Mouse (Mus musculus) embryonic facial prominence, embryonic 14.5 days (tissue): Measurements from ENCODE around the gene Baz2b. TPM values are rescaled to one million over a fixed set of nuclear protein-coding genes. Genes with fewer than 3 reads are reported as not detected.
A peak's percentile ranks its signal among the peaks of the same experiment; 100 is the strongest.

Source experiments
- ATAC-seq: fragments of 200-750 bp; cut with Nextera tagmentation; 2 replicates; pipeline ENCODE4 v1.8.0; 2017; ENCODE audit warnings: low read depth, moderate number of reproducible peaks, moderate TSS enrichment
- DNase-seq: peaks from one replicate; pipeline ENCODE4 v3.0.0-alpha.2; 2015; ENCODE audit warnings: low spot score
- H3K27ac ChIP-seq: fragments of 300-500 bp; sonication (generic); replicated peaks from 2 replicates; pipeline ENCODE4 v1.5.1; 2014; ENCODE audit warnings: low read depth, mild to moderate bottlenecking, low read length, moderate library complexity
- H3K27me3 ChIP-seq: fragments of 300-500 bp; sonication (generic); replicated peaks from 2 replicates; pipeline ENCODE4 v1.6.1; 2014; ENCODE audit warnings: low read length; ENCODE audit not compliant: control insufficient read depth, insufficient read depth
- H3K36me3 ChIP-seq: fragments of 300-500 bp; sonication (generic); 2 replicates; pipeline ENCODE4 v1.6.1; 2014; ENCODE audit warnings: low read length, mixed read lengths; ENCODE audit not compliant: control insufficient read depth, insufficient read depth
- H3K4me1 ChIP-seq: fragments of 300-500 bp; sonication (generic); 2 replicates; pipeline ENCODE4 v1.6.1; 2014; ENCODE audit warnings: antibody characterized with exemption, low read length; ENCODE audit not compliant: control insufficient read depth, insufficient read depth
- H3K4me2 ChIP-seq: fragments of 300-500 bp; sonication (generic); 2 replicates; pipeline ENCODE4 v1.6.1; 2014; ENCODE audit warnings: low read depth, mild to moderate bottlenecking, low read length, moderate library complexity, mixed read lengths
- H3K4me3 ChIP-seq: fragments of 300-500 bp; sonication (generic); 2 replicates; pipeline ENCODE4 v1.5.1; 2014; ENCODE audit warnings: low read depth, mild to moderate bottlenecking, low read length
- H3K9ac ChIP-seq: fragments of 300-500 bp; sonication (generic); 2 replicates; pipeline ENCODE4 v1.6.1; 2014; ENCODE audit warnings: low read depth, mild to moderate bottlenecking, low read length, moderate library complexity, mixed read lengths
- H3K9me3 ChIP-seq: fragments of 300-500 bp; sonication (generic); 2 replicates; pipeline ENCODE4 v1.6.1; 2016; ENCODE audit warnings: low read length; ENCODE audit not compliant: control insufficient read depth
- WGBS: fragments of 180-500 bp; shearing (Covaris S2); extraction: QIAGEN DNeasy Blood & Tissue Kit; methylation state at CpG from one replicate; pipeline ENCODE4 v1.1.7; 2014; 5-methylcytosine and 5-hydroxymethylcytosine counted together
- polyA plus RNA-seq: library from polyadenylated mRNA; unstranded; fragments of >200 nt; fragmentation: Nextera tagmentation; extraction: Ambion mirVana; gene quantifications from 2 replicates; pipeline ENCODE4 v1.2.1, GENCODE M21; 2014

Gene Baz2b
- polyA plus RNA-seq, 1 experiment from 2014 or later, result 44.1 TPM

DNA sequence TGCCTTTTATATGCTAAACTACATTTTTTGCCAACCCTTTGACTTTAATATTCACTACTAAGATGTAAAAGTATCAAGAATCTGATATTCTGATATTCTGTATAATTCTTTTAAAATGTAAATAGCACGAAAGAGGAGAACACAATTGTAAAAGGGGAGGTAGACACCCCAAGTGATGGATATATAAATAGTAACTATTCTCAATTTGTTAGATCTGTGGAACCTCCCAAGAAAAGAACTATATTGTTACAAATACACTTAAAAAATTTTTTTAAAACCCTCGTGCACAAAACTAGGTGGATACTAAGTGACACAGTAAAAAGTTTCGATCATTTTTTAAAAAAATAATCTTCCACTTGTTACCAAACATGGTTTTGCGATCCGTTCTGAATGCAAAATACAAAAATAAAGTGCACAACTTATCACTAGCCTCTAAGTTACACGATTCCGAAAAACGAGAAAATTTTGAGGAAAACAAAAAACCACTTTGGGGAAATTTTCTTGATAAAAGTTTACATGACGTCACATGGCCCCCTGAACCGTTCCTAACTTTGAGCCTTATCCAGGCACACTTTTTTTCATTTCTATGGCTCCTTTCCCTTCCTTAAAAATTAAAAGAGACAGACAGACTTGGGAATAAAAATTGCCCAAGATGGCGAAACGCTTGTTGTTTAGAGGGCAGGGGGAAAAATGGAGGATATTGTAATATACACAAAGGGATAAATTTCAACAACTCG is 85.6 kb downstream of the Baz2b start:
- peaks cover 23% of the 10 kb centered on the region for H3K4me1 ChIP-seq
- H3K9me3 ChIP-seq, result no peaks in the 10 kb centered on the region
- no peaks in the 10 kb centered on the region for H3K27me3 ChIP-seq
- WGBS, result 4% methylated on average over 13 of the region's 13 CpGs
- DNase-seq (no peak), ATAC-seq (no peak)
- H3K36me3 ChIP-seq, result no peaks in the 10 kb centered on the region
- peak overlapping the region; percentile 100 for H3K27ac ChIP-seq
- H3K4me3 ChIP-seq, result peak overlapping the region; percentile 86
- H3K9ac ChIP-seq, result peak overlapping the region; percentile 100
- H3K4me2 ChIP-seq, result peak overlapping the region; percentile 68

DNA sequence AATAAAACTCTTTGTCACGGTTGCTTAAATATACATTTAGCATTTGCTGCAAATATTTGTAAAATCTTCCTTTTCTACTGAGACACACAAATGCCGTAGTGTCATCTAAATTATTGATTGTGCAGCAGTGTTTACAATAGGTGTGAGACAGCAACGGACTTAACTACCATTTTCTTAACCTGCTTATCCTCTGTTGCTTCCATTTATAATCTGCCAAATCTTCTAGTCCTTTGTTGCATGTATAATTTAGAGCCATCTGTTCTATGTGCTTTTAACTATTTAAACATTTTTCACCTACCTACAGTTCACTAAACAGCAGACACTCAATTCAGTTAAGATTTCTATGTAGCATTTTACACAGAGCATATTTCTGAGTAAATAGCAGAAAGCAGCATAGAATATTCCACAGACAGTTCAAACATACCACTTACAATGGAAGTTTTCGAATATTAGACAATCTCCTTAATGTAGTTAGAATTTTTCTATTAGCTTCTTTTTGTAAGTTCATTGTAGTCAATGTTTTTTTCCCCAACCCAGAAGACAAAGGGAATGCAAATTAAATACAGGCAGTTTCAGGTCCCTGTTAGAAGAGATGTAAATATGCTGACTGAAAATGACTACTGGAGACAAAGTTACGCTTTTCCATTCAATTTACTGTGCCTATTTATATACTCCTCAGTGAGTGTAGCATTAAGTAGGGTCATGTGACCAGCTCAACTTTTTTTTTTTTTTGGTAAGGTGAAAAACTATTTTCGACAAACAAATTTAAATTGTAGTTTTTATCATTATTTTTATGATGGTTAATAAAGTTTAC is 86.4 kb downstream of the Baz2b start:
- Histone ChIP-seq H3K9ac (0 out of 2 replicates have a peak overlapping the region, but pooled peaks have one; percentile 30), H3K27me3 (no peaks in the 10 kb centered on the region), H3K4me3 (peak overlapping the region; percentile 18), H3K9me3 (no peaks in the 10 kb centered on the region), H3K4me1 (peaks cover 29% of the 10 kb centered on the region), H3K36me3 (no peaks in the 10 kb centered on the region), H3K27ac (0 out of 2 replicates have a peak overlapping the region, but pooled peaks have one; percentile 21), H3K4me2 (peak overlapping the region; percentile 49)
- ATAC-seq (no peak), DNase-seq (no peak)
- 47% methylated on average over 6 of the region's 6 CpGs for WGBS

DNA sequence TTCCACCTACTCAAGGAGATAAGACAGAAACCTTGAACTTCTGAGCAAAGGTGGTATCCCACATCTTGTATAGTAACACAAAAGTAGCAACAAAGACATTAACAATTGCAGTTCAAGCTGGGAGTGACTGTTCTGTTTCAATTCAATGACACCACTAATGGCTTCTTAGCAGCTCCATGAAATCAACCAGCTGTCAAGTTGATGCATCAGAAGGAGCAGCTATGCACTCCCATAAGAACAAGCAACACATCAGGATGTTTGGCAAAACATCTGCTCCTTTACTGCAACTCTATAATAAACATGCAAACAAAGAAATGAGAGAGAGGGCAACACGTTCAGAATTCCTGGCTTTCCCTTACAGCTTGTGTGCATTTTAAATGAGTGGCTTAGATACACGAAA is 87.5 kb downstream of the Baz2b start:
- H3K9me3 ChIP-seq, result no peaks in the 10 kb centered on the region
- H3K9ac ChIP-seq, result no peak overlapping the region
- H3K27ac ChIP-seq, result no peak overlapping the region
- ATAC-seq, result no peak
- peak overlapping the region; percentile 49; the same call in 1 of the 2 replicates for H3K4me2 ChIP-seq
- no peak overlapping the region for H3K4me3 ChIP-seq
- H3K36me3 ChIP-seq, result no peaks in the 10 kb centered on the region
- WGBS, result 55% methylated on average over 2 of the region's 2 CpGs
- H3K27me3 ChIP-seq, result no peaks in the 10 kb centered on the region
- H3K4me1 ChIP-seq, result peaks cover 29% of the 10 kb centered on the region
- DNase-seq, result no peak

DNA sequence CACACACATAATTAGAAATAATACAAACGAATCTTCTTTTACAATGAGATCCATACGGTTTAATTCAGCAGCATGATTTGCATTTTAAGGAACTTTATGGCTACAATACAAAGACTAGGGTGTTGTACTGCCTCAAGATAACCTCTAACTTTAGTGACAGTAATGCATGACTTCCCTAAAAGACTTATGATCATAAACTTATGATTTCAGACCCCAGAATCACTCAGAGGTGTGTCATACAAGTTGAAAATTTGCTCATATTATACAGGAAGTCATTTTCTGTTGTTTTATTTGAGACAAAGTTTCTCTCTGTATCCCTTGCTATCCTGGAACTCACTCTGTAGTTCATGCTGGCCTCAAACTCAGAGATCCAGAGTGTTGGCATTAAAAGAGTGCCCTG is 89.0 kb downstream of the Baz2b start:
- no peaks in the 10 kb centered on the region for H3K27me3 ChIP-seq
- 55% methylated on average over 2 of the region's 2 CpGs for whole genome bisulfite sequencing

DNA sequence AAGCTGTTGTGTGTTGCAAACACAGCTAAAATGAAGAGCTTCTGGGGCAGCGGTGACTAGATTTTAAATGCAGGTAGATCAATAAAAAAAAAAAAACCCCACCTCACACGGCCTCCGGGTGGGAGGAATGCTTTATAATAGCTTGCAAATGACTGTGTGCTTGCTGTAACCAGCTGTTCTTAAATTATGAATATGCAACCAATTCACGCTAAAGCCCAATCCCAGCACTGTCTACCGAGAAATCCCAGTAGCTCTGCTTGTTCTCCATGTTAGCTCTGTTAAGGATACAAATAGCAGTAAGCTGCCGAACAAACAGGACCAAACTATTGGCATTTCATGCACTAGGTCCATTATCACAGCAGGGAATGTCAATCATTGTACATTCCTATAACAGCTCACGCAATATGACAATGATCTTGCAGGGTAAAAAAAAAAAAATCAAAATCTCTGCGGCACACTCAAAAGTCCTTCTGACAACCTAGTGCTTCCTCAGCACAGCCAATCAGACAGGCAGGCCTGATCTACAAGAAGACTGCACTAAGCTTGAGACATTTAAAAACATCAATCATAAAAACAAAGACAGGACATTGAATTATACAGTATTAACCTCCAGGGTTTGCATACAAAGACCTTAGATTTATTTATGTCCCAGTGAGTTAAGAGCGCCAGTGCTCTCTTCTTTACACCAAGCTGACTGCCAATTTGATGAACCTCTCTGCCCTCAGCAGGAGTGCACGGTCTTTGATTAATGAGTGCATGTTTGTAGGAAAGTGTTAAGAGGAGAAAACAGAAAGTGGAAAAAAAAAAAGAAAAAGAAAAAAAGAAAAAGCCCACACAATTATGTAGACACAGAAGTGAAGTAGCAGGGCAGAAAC is 90.7 kb downstream of the Baz2b start:
- H3K27ac ChIP-seq, result 0 out of 2 replicates have a peak overlapping the region, but pooled peaks have one; percentile 28
- H3K4me2 ChIP-seq, result no peak overlapping the region
- no peaks in the 10 kb centered on the region for H3K9me3 ChIP-seq
- no peak overlapping the region for H3K4me3 ChIP-seq
- ATAC-seq (no peak), DNase-seq (no peak)
- 44% methylated on average over 10 of the region's 10 CpGs for WGBS
- no peak overlapping the region for H3K9ac ChIP-seq
- H3K4me1 ChIP-seq, result peaks cover 32% of the 10 kb centered on the region
- no peaks in the 10 kb centered on the region for H3K27me3 ChIP-seq
- no peaks in the 10 kb centered on the region for H3K36me3 ChIP-seq

More for the DNA sequence above, 89.0 kb downstream of the Baz2b start:
- ATAC-seq (no peak), DNase-seq (no peak)
- H3K27ac ChIP-seq, result no peak overlapping the region
- no peaks in the 10 kb centered on the region for H3K36me3 ChIP-seq
- H3K9me3 ChIP-seq, result no peaks in the 10 kb centered on the region
- no peak overlapping the region for H3K9ac ChIP-seq
- peaks cover 31% of the 10 kb centered on the region for H3K4me1 ChIP-seq
- H3K4me3 ChIP-seq, result no peak overlapping the region
- H3K4me2 ChIP-seq, result no peak overlapping the region

DNA sequence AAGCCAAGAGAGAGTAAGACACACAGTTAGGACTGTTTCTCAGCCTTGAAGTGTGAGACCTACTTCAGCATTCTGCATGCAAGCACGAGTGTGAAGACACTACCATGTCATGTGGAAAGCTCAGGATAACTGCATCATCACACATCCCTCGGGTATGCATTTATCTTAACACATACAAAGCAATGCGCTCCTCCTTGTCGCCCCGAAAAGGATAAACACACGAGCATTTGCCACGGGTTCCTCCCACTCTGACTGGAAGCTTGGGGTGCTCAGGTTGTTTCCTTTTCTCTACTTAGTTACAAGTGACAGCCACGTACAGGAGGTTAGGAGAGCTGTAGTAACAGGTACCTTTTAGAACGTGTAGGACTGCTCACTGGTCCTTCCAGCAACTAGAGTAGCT is 91.8 kb downstream of the Baz2b start:
- no peaks in the 10 kb centered on the region for H3K36me3 ChIP-seq
- ATAC-seq, result no peak
- H3K27ac ChIP-seq, result no peak overlapping the region
- H3K4me3 ChIP-seq, result no peak overlapping the region
- H3K27me3 ChIP-seq, result no peaks in the 10 kb centered on the region
- WGBS, result 76% methylated on average over 9 of the region's 9 CpGs
- H3K9ac ChIP-seq, result no peak overlapping the region
- DNase-seq, result no peak
- no peak overlapping the region for H3K4me2 ChIP-seq
- H3K9me3 ChIP-seq, result no peaks in the 10 kb centered on the region
- peaks cover 26% of the 10 kb centered on the region for H3K4me1 ChIP-seq

DNA sequence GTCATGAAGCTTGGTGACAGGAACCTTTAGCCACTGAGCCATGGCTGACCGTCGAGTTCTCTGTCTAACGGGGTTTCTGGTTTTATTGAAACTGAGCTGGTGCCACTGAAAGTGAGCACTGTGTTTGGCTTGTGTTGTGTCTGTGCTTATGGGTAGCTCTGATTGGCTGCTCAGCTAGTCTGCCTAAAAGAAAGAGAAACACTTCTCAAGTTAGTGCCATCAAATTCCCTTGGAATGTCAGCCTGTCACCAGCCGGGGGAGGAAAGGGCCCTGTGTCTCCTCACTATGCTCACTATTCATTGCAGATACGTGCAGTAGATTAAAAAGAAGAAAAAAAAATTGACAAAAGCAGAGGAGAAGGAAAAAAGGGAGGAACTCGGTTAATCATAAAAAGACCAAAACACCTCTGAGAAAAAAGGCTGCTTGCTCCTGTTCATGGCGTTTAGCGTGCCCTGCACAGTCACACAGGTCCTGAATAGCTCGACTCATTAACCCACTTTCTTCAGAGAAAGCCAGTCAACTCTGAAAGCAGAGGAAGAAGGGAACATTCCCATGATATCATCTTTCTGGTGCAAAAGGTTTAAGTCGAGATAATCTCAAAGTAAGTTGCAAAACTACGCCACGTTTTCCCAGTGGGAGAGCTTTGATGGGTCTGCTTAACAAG is 93.6 kb downstream of the Baz2b start:
- no peak for DNase-seq
- Histone ChIP-seq H3K4me3 (no peak overlapping the region), H3K4me1 (peaks cover 16% of the 10 kb centered on the region), H3K36me3 (peaks cover 4% of the 10 kb centered on the region; the same call in 1 of the 2 replicates), H3K9me3 (peaks cover 2% of the 10 kb centered on the region; the same call in 1 of the 2 replicates), H3K4me2 (no peak overlapping the region), H3K27ac (no peak overlapping the region), H3K27me3 (no peaks in the 10 kb centered on the region), H3K9ac (no peak overlapping the region)
- 48% methylated on average over 12 of the region's 12 CpGs for WGBS
- ATAC-seq, result no peak

DNA sequence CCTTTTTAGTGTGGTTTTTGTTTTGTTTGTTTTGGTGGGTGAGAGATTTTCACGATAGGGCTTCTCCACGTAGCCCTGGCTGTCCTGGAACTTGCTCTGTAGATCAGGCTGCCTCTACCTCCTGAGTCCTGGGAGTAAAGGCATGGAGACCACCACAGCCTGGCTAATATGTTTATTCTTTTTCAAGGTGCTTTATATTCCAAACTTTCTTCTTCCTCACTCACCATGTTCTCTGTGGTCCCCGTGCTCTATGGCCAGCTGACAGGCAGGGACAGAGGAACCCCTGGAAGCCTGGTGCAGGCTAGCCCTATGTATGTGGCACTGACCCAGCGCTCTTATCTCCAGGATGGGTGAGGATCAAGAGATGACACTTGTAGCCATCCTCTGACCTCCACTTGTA is 94.7 kb downstream of the Baz2b start:
- Histone ChIP-seq H3K27me3 (no peaks in the 10 kb centered on the region), H3K4me3 (no peak overlapping the region), H3K36me3 (peaks cover 13% of the 10 kb centered on the region; the same call in 1 of the 2 replicates), H3K4me2 (no peak overlapping the region), H3K4me1 (peaks cover 16% of the 10 kb centered on the region), H3K9me3 (peaks cover 7% of the 10 kb centered on the region; the same call in 1 of the 2 replicates), H3K27ac (no peak overlapping the region), H3K9ac (no peak overlapping the region)
- ATAC-seq (no peak), DNase-seq (no peak)
- 81% methylated on average over 4 of the region's 4 CpGs for WGBS
